Mouse (Mus musculus): ENCODE measurements around the gene Csrnp3. TPM values are rescaled to one million over a fixed set of nuclear protein-coding genes. Genes with fewer than 3 reads are reported as not detected.
A peak's percentile ranks its signal among the peaks of the same experiment; 100 is the strongest.

Gene Csrnp3
- polyA plus RNA-seq, 1 experiment from 2014 or later = 39.1 TPM

DNA sequence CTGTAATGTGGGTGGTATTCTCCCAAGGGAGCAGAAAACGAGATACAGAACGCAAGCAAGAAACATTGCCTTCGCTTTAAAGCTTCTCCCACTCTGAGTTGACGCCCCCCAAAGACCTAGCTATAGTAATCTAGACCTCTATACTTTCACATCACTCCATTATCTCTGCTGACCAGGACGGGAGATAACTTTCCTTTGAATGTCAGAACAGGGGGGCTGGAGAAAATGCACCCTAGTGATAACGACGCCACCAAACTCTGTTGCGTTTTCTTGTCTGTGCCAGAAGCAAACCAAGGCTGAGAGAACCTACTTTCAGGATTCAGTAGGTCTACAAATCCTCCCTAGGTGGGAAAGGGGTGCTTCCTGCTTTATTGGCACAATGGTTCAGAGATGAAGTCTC is 47.7 kb downstream of the Csrnp3 start:
- no peak overlapping the region for H3K4me2 ChIP-seq
- H3K4me3 ChIP-seq = no peak overlapping the region
- H3K27ac ChIP-seq (replicated peaks) = no peak overlapping the region
- H3K4me1 ChIP-seq (replicated peaks) = peaks cover 16% of the 10 kb centered on the region
- no peak for ATAC-seq (ENCODE audit: low FRiP score, low read depth)
- H3K9me3 ChIP-seq = no peaks in the 10 kb centered on the region
- no peaks in the 10 kb centered on the region for H3K27me3 ChIP-seq
- no peaks in the 10 kb centered on the region for H3K36me3 ChIP-seq
- no peak overlapping the region for H3K9ac ChIP-seq
- 85% methylated on average over 8 of the region's 8 CpGs for WGBS

DNA sequence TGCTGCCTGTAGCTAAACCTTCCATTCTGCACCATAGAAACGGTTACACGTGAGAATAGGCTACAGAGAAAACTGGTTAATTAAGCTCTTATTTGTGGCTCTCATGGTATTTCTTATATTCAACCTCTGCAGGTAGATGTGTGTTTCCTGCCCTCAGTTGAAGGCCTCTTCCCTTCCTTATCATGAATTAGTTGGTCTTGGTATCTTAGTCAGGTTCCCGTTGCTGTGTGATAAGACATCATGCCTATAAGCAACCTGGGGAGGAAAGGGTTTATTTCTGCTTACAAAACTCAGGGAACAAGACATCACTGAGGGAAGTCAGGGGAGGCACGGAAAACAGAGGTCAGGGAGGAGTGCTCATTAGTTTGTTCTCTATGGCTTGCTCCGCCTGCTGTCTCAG is 48.7 kb downstream of the Csrnp3 start:
- H3K4me1 ChIP-seq (replicated peaks) = peaks cover 16% of the 10 kb centered on the region
- WGBS = 55% methylated on average over 5 of the region's 5 CpGs
- H3K4me2 ChIP-seq = no peak overlapping the region
- no peaks in the 10 kb centered on the region for H3K27me3 ChIP-seq
- H3K9ac ChIP-seq = no peak overlapping the region
- H3K4me3 ChIP-seq = no peak overlapping the region
- no peak for ATAC-seq (ENCODE audit: low FRiP score, low read depth)
- no peak overlapping the region for H3K27ac ChIP-seq (replicated peaks)
- no peaks in the 10 kb centered on the region for H3K36me3 ChIP-seq
- no peaks in the 10 kb centered on the region for H3K9me3 ChIP-seq

DNA sequence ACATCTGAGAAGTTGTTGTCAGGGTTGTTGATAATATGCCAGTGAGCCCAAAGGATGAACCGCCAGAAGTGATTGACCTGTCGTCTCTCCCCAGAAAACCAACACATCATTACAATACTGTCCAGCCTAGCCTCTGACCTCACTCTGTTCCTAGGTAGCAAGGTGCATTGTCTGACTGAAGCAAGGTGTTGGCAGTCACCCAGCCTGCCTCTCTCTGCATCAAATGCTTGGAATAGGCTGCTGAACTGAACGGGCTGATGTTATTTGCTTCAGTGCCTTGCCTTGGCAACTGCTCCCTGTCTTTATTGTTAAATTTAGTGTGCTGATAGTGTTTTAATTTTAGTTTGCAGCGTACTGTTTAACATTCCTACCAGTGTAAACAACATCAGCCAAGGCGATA is 51.0 kb downstream of the Csrnp3 start:
- H3K36me3 ChIP-seq = no peaks in the 10 kb centered on the region
- WGBS = 15% methylated on average over 5 of the region's 5 CpGs
- H3K9me3 ChIP-seq = no peaks in the 10 kb centered on the region
- 0 out of 2 replicates have a peak overlapping the region, but pooled peaks have one; percentile 5 for H3K4me3 ChIP-seq
- no peaks in the 10 kb centered on the region for H3K27me3 ChIP-seq
- peak overlapping the region; percentile 46 for H3K27ac ChIP-seq (replicated peaks)
- no peak overlapping the region for H3K9ac ChIP-seq
- H3K4me1 ChIP-seq (replicated peaks) = peaks cover 16% of the 10 kb centered on the region
- ATAC-seq (ENCODE audit: low FRiP score, low read depth) = peak; percentile 53; the same call in 1 of the 2 replicates
- H3K4me2 ChIP-seq = peak overlapping the region; percentile 39

DNA sequence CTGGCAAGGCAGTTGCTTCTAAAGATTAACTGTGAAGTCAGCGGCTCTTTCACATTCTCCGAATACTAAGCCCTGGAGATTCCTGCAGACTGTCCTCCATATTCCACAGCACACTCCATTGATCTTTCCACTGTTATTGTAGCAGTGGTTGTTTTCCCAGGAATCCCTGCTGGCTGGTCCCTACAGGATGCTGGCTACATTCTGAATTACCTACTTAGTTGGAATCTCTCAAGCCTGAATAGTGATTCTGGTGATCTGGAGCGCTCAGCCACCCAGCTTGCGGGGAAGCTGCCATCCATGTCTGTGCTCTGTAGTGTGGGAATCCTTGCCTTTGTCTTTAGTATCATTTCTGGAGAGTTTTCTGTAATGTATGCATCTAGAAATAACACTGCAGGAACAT is 51.5 kb downstream of the Csrnp3 start:
- 15% methylated on average over 4 of the region's 4 CpGs for WGBS
- Histone ChIP-seq H3K4me1 (replicated peaks) (peaks cover 16% of the 10 kb centered on the region), H3K9ac (no peak overlapping the region), H3K9me3 (no peaks in the 10 kb centered on the region), H3K27ac (replicated peaks) (peak overlapping the region; percentile 46), H3K4me3 (0 out of 2 replicates have a peak overlapping the region, but pooled peaks have one; percentile 5), H3K4me2 (peak overlapping the region; percentile 39), H3K27me3 (no peaks in the 10 kb centered on the region), H3K36me3 (no peaks in the 10 kb centered on the region)
- peak; percentile 40 for ATAC-seq (ENCODE audit: low FRiP score, low read depth)

DNA sequence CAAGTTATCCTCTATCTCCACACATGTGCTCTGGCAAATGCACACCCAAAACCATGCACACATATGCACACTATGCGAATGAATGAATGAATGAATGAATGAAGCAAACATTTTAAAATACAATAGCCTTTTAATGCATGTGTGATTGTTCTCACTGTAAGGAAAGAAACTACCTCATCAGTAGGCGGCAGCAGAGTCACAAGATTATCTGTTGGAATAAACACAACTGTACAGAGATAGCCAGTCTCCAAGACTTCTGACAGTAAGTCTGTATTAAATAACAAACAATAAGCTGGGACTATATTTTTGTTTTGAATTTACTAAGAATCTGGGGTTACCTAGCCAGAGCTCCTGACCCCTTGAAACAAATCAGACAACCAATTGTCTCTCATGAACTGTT is 53.9 kb downstream of the Csrnp3 start:
- WGBS = 94% methylated on average over 2 of the region's 2 CpGs

DNA sequence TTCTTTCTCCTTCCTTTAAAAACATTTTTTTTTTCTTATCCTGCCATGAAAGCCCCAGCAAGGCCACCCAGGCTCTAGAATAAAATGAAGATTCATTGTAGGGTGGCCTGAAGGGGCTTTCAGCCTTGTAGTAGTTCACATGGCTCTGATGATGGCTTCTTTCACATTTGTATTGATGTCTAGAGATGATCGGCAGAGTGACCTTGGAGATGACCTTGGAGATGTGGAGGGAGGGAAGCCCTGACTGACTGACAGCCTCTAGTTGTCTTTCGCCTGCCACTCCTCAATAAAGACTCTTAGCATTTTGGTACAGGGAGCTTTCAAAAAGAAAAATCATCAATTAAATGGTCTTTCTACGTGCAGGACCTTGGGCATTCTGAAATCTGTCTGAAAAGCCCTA is 63.0 kb downstream of the Csrnp3 start:
- H3K9ac ChIP-seq = no peak overlapping the region
- WGBS = 32% methylated on average over 3 of the region's 3 CpGs
- H3K4me3 ChIP-seq = no peak overlapping the region
- peaks cover 24% of the 10 kb centered on the region for H3K4me1 ChIP-seq (replicated peaks)
- no peak overlapping the region for H3K4me2 ChIP-seq
- H3K27me3 ChIP-seq = no peaks in the 10 kb centered on the region
- no peaks in the 10 kb centered on the region for H3K36me3 ChIP-seq
- peak overlapping the region; percentile 58; the same call in 1 of the 2 replicates for H3K27ac ChIP-seq (replicated peaks)
- ATAC-seq (ENCODE audit: low FRiP score, low read depth) = no peak
- no peaks in the 10 kb centered on the region for H3K9me3 ChIP-seq

More for the DNA sequence above, 53.9 kb downstream of the Csrnp3 start:
- Histone ChIP-seq H3K4me3 (no peak overlapping the region), H3K9ac (no peak overlapping the region), H3K4me1 (replicated peaks) (peaks cover 13% of the 10 kb centered on the region), H3K36me3 (no peaks in the 10 kb centered on the region), H3K9me3 (no peaks in the 10 kb centered on the region), H3K27me3 (no peaks in the 10 kb centered on the region), H3K27ac (replicated peaks) (no peak overlapping the region), H3K4me2 (no peak overlapping the region)
- no peak for ATAC-seq (ENCODE audit: low FRiP score, low read depth)

DNA sequence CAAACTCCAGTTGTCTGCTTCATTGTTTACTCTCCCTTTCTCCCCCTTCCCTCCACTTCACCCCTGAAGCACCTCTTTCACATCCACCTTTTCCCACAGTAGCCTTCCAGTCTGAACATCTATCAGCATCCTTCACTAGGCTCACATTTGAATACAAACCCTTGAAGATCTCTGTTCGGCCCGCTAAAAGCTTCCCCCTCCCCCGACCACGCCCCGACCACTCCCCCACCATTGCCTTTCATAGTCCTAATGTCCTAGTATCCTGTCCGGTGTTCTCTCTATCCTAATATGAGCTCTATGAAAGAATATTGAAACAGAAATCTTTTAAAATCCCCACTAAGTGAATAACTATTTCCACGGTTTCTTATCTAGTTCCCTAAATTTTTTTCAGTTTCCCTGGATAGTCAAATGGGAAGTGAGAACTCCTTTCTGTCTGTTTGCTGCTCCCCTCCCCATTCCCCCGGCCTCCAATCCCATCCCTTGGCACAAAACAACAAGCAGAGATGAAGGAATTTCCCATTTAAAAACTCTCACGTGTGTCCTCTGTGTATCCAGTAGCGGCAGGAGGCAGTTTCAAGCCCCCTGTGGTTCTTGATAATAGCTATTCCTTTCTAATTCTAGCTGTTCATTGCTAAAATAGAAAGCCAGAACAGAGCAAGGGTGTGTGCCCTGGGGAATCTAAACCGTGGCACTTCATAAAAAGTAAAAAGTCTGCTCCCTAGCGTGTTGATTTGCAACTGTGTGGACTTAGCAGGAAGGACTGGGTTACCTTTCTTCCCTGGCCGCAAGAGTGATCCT is 64.4 kb downstream of the Csrnp3 start:
- Histone ChIP-seq H3K27me3 (no peaks in the 10 kb centered on the region), H3K9ac (no peak overlapping the region), H3K36me3 (no peaks in the 10 kb centered on the region), H3K4me2 (peak overlapping the region; percentile 34), H3K9me3 (no peaks in the 10 kb centered on the region), H3K4me3 (no peak overlapping the region), H3K4me1 (replicated peaks) (peaks cover 24% of the 10 kb centered on the region), H3K27ac (replicated peaks) (no peak overlapping the region)
- WGBS = 15% methylated on average over 13 of the region's 13 CpGs
- no peak for ATAC-seq (ENCODE audit: low FRiP score, low read depth)

DNA sequence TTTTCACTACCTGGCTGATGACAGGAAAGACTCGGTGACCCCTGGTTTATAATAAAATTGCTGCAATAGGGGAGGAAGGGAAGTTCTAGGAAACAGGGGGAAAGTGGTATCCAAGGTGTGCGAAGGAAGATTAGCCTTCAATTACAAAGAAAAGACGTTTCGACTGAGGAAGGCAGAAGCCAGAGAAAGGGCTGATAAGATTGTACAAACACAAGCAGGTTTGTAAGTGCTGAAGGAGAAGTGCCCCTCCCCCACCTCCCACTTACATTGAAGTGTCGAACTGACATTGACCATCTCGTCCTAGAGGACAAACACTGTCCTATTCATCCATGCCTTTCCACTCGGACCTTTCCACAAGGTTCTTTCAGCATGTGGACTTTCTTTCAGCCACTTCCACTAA is 70.4 kb downstream of the Csrnp3 start:
- no peak overlapping the region for H3K9ac ChIP-seq
- 70% methylated on average over 7 of the region's 7 CpGs for WGBS
- no peaks in the 10 kb centered on the region for H3K27me3 ChIP-seq
- no peak overlapping the region for H3K4me2 ChIP-seq
- H3K9me3 ChIP-seq = no peaks in the 10 kb centered on the region
- peaks cover 12% of the 10 kb centered on the region for H3K4me1 ChIP-seq (replicated peaks)
- H3K27ac ChIP-seq (replicated peaks) = no peak overlapping the region
- H3K36me3 ChIP-seq = no peaks in the 10 kb centered on the region
- H3K4me3 ChIP-seq = no peak overlapping the region
- ATAC-seq (ENCODE audit: low FRiP score, low read depth) = no peak

DNA sequence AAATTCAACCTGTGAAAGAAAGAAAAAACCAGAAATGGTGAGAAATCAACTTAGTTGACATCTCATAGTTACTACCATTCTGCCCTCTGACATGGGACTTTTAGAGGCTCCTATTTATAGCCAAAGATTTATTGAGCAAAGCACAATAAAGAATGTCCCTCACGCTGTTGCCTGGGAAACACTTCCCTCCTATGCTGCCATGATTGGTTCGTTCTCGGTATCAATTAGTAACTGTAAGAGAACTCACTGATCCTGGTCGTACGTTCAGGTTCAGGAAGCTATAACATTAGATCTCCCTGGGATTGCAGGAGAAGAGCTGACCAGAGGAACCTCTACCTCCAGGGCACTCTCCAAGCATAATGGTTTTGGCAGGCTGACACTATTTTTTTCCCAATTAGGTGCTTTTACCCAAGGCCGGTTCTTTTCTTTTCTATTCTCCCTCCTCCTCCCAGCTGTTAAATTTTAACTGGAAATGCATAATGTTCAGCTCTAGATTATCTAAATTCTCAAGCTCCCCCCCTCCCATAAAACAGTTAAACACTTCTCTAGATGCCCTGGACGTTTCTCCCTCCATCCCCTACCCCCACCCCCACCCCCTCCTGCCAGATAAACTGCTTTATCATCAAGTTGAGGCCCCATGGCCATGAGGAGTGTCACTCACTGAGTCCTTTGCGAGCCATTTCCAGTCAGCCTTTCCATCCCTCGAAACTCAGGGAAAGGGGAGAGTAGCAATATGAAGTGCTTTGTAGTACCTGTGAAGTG is 75.3 kb downstream of the Csrnp3 start:
- WGBS = 12% methylated on average over 9 of the region's 9 CpGs
- no peak for ATAC-seq (ENCODE audit: low FRiP score, low read depth)
- H3K4me2 ChIP-seq = peak overlapping the region; percentile 38
- H3K4me1 ChIP-seq (replicated peaks) = peaks cover 22% of the 10 kb centered on the region
- H3K27ac ChIP-seq (replicated peaks) = peak overlapping the region; percentile 65
- H3K27me3 ChIP-seq = no peaks in the 10 kb centered on the region
- H3K4me3 ChIP-seq = no peak overlapping the region
- no peak overlapping the region for H3K9ac ChIP-seq
- H3K9me3 ChIP-seq = no peaks in the 10 kb centered on the region
- no peaks in the 10 kb centered on the region for H3K36me3 ChIP-seq

DNA sequence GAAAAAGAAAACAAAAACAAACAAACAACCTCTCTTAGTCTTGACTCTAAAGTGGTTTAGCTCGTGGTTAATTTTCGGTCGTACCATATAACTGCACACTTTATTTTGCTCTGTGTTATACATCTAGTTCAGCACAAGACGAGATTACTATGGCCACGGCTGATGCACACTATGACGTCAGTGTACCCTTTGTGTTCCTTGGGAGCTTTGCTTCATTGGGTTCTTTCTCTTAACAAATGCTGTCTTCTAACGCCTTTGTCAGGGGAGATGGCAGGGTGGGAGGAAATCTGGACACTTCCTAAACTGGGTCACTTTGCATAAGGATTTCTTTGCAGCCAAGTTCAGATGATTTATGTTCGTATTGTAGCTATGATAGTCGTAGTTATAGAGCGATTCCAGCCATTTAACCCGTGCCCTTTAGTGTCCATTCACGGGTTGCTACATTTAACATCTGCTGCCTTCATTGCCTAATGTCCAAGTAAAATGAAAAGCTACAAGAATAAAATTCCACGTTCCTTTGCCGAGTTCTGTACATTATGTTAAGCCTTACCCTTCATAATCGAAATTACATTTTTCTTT is 79.9 kb downstream of the Csrnp3 start:
- Histone ChIP-seq H3K27me3 (no peaks in the 10 kb centered on the region), H3K27ac (replicated peaks) (0 out of 2 replicates have a peak overlapping the region, but pooled peaks have one; percentile 20), H3K9ac (no peak overlapping the region), H3K4me3 (no peak overlapping the region), H3K4me2 (peak overlapping the region; percentile 2; the same call in 1 of the 2 replicates), H3K4me1 (replicated peaks) (peaks cover 22% of the 10 kb centered on the region), H3K9me3 (no peaks in the 10 kb centered on the region), H3K36me3 (no peaks in the 10 kb centered on the region)
- 39% methylated on average over 15 of the region's 15 CpGs for WGBS
- no peak for ATAC-seq (ENCODE audit: low FRiP score, low read depth)

DNA sequence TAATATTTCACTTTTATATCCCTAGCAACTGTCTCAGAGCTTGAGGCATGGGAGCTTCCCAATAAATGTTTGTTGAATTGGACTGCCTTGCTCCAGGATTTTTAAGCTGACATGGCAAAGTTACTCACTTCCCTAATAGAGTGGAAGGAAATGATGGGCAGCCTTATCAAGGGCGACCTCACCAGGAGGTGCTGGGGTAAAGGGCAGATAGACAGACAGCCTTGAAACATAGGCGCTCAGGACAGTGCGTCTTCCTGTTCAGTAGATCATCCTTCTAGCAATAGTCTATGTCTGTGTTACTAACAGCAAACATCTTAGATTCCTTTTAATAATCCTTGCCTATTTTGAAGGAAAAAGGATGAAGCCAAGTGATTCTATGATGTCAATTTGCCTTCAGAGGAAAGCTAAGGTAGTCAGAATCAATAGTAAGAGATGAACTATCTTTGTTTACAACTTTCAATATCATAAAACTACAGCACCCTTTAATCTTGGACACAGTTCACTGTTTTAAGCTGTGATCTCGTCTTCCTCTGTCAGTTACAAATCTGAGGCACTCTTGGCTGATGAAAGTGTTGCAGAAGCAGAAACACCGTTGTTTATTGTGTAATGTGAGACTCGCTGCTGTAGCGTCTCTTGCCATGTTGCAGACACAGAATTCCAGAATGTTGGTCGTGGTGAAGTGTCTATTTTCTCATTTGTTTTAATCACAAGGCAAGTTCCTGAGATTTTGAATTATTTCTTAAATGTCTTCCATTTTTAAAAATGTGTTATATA is 81.6 kb downstream of the Csrnp3 start:
- peaks cover 12% of the 10 kb centered on the region; the same call in 1 of the 2 replicates for H3K4me1 ChIP-seq (replicated peaks)
- no peak overlapping the region for H3K27ac ChIP-seq (replicated peaks)
- no peak overlapping the region for H3K4me2 ChIP-seq
- H3K9ac ChIP-seq = no peak overlapping the region
- no peaks in the 10 kb centered on the region for H3K9me3 ChIP-seq
- WGBS = 68% methylated on average over 8 of the region's 8 CpGs
- no peak overlapping the region for H3K4me3 ChIP-seq
- no peaks in the 10 kb centered on the region for H3K27me3 ChIP-seq
- H3K36me3 ChIP-seq = no peaks in the 10 kb centered on the region
- ATAC-seq (ENCODE audit: low FRiP score, low read depth) = no peak

All from hindbrain, embryonic 15.5 days (tissue).